In genomic region chr17:87283055-87283754, GRCm38 (mm10) we compare ENCODE assay signal across 1 mouse cellular context.
TF ChIP-seq lines count a peak whose summit lies in the region.

No protein-coding gene starts in this region.

TF ChIP-seq in MEL, 35 proteins besides CTCF, POLR2A, EP300 and RAD21 (continued from another document):
- TF ChIP-seq ZMIZ1 (IDR thresholded peaks at IDR 0.05; ENCODE audit: low read depth, low read length) (no peak), MAZ (IDR thresholded peaks at IDR 0.05; ENCODE audit: low read depth, low read length) (0 out of 2 replicates have a peak, but pooled peaks have one; percentile 23), TAL1 (IDR thresholded peaks at IDR 0.05; ENCODE audit: low read length) (no peak), CHD1 (IDR thresholded peaks at IDR 0.05; ENCODE audit: low read depth, low read length) (no peak), E2F4 (IDR thresholded peaks at IDR 0.05; ENCODE audit: borderline replicate concordance, low read depth, low read length) (no peak; the same call in 1 of the 2 replicates), ZKSCAN1 (IDR thresholded peaks at IDR 0.05; ENCODE audit: low read depth, low read length) (no peak)
